Mouse (Mus musculus) myocyte (in vitro differentiated cells): ENCODE data around the gene Hsd17b6. TPM values are rescaled to one million over a fixed set of nuclear protein-coding genes. Genes with fewer than 3 reads are reported as not detected.

ENCODE experiments used
- H3K27me3 ChIP-seq: one replicate; pipeline ENCODE4 v1.6.1; 2011; ENCODE audit not compliant: control insufficient read depth, insufficient read depth, insufficient read length
- H3K36me3 ChIP-seq: one replicate; pipeline ENCODE4 v1.6.1; 2011; ENCODE audit not compliant: control insufficient read depth, insufficient read depth
- H3K4me2 ChIP-seq: one replicate; pipeline ENCODE4 v1.6.1; 2011; ENCODE audit warnings: low read depth, control low read depth
- H3K4me3 ChIP-seq: one replicate; pipeline ENCODE4 v1.5.1; 2011; ENCODE audit warnings: mild to moderate bottlenecking, control low read depth, moderate library complexity
- H3K79me2 ChIP-seq: one replicate; pipeline ENCODE4 v1.6.1; 2011; ENCODE audit not compliant: control insufficient read depth, insufficient read depth
- H3ac ChIP-seq: one replicate; pipeline ENCODE4 v1.6.1; 2011; ENCODE audit not compliant: control insufficient read depth, insufficient read length
- CEBPB ChIP-seq: IDR thresholded peaks from 2 replicates; pipeline ENCODE4 v1.6.1; 2011; ENCODE audit warnings: mild to moderate bottlenecking, moderate library complexity; ENCODE audit not compliant: poor library complexity, insufficient read depth, severe bottlenecking
- E2F4 ChIP-seq: IDR thresholded peaks from one replicate; pipeline ENCODE4 v1.6.1; 2011; ENCODE audit warnings: mild to moderate bottlenecking, control low read depth, moderate library complexity; ENCODE audit not compliant: insufficient read depth
- MAX ChIP-seq: IDR thresholded peaks from one replicate; pipeline ENCODE4 v1.6.1; 2011; ENCODE audit warnings: low read depth, mild to moderate bottlenecking, control low read depth
- MYOD1 ChIP-seq, 3 experiments: IDR thresholded peaks; one replicate each; pipeline ENCODE4 v1.6.1; 2011; ENCODE audit warnings: control low read depth in 2 of 3, low read depth in 2 of 3, mild to moderate bottlenecking in 2 of 3, moderate library complexity in 1 of 3; ENCODE audit not compliant: insufficient read length in 2 of 3, control insufficient read depth in 1 of 3
- MYOG ChIP-seq, 3 experiments: IDR thresholded peaks; one replicate each; pipeline ENCODE4 v1.6.1; 2011; ENCODE audit warnings: control low read depth in 2 of 3, low read depth in 2 of 3, mild to moderate bottlenecking in 2 of 3; ENCODE audit not compliant: insufficient read length in 2 of 3, control insufficient read depth in 1 of 3, insufficient read depth in 1 of 3
- POLR2A ChIP-seq: IDR thresholded peaks from one replicate; pipeline ENCODE4 v1.6.1; 2011; ENCODE audit warnings: low read depth, mild to moderate bottlenecking, control low read depth, moderate library complexity; ENCODE audit not compliant: insufficient read length
- POLR2AphosphoS2 ChIP-seq: IDR thresholded peaks from one replicate; pipeline ENCODE4 v1.6.1; 2011; ENCODE audit warnings: low read depth, control low read depth; ENCODE audit not compliant: insufficient read length
- REST ChIP-seq: IDR thresholded peaks from one replicate; pipeline ENCODE4 v1.6.1; 2011; ENCODE audit warnings: mild to moderate bottlenecking, control low read depth, moderate library complexity; ENCODE audit not compliant: insufficient read depth, insufficient read length
- SRF ChIP-seq: IDR thresholded peaks from one replicate; pipeline ENCODE4 v1.6.1; 2011; ENCODE audit warnings: low read depth; ENCODE audit not compliant: control insufficient read depth, insufficient read length
- TCF12 ChIP-seq: IDR thresholded peaks from one replicate; pipeline ENCODE4 v1.6.1; 2011; ENCODE audit warnings: mild to moderate bottlenecking, control low read depth; ENCODE audit not compliant: poor library complexity, insufficient read depth, severe bottlenecking
- TCF3 ChIP-seq: IDR thresholded peaks from one replicate; pipeline ENCODE4 v1.6.1; 2011; ENCODE audit warnings: low read depth, control low read depth; ENCODE audit not compliant: insufficient read length
- USF1 ChIP-seq: IDR thresholded peaks from one replicate; pipeline ENCODE4 v1.6.1; 2011; ENCODE audit warnings: low read depth, mild to moderate bottlenecking, control low read depth, moderate library complexity
- polyA plus RNA-seq: library from polyadenylated mRNA; unstranded; fragments of >200 nt; fragmentation: generic; extraction: Trizol; gene quantifications from one replicate; pipeline ENCODE4 v1.2.1, GENCODE M21; 2012; ENCODE audit warnings: missing spikeins

Gene Hsd17b6
- polyA plus RNA-seq, 1 experiment, result not detected

- Histone ChIP-seq H3K4me2 (peak within 1 kb of the TSS; percentile 81), H3K79me2 (peaks cover 5% of the 10 kb centered on the region), H3ac (no peak within 1 kb of the TSS), H3K36me3 (no peaks in the 10 kb centered on the region), H3K4me3 (peak within 1 kb of the TSS; percentile 33), H3K27me3 (no peaks in the 10 kb centered on the region)
- TF ChIP-seq USF1, result no peak
- TF ChIP-seq SRF, result peak; percentile 24
- TF ChIP-seq REST, result no peak
- peak; percentile 40 for TF ChIP-seq POLR2A
- TF ChIP-seq MAX, result no peak
- peak; percentile 66 for TF ChIP-seq E2F4
Observed at GRCm38 (mm10) chr10:128015068-128015934, 7.9 kb upstream of the Hsd17b6 start, which contains the start of gene Prim1. Prim1 (plus strand) TSS chr10:128015168.

GRCm38 (mm10) chr10:128009735-128010134, 2.3 kb upstream of the Hsd17b6 start:
- Histone ChIP-seq H3K79me2 (no peaks in the 10 kb centered on the region), H3K27me3 (no peaks in the 10 kb centered on the region), H3K4me2 (no peak overlapping the region), H3ac (no peak overlapping the region), H3K36me3 (no peaks in the 10 kb centered on the region), H3K4me3 (no peak overlapping the region)
- TF ChIP-seq TCF3 (no peak), MYOG (IDR thresholded peaks at IDR 0.05; ENCODE audit: control insufficient read depth in 1 of 3, insufficient read depth in 1 of 3, insufficient read length in 2 of 3, low read depth in 2 of 3) (no peak), TCF12 (no peak), POLR2AphosphoS2 (no peak), SRF (no peak), POLR2A (no peak), E2F4 (no peak), MAX (no peak), CEBPB (no peak), USF1 (no peak), REST (no peak), MYOD1 (IDR thresholded peaks at IDR 0.05; ENCODE audit: control insufficient read depth in 1 of 3, insufficient read length in 2 of 3, low read depth in 2 of 3) (no peak)

GRCm38 (mm10) chr10:128008207-128008889, 937 bp upstream of the Hsd17b6 start:
- Histone ChIP-seq H3K79me2 (no peaks in the 10 kb centered on the region), H3K36me3 (no peaks in the 10 kb centered on the region)

GRCm38 (mm10) chr10:128005479-128005878, 1.9 kb downstream of the Hsd17b6 start:
- H3K79me2 ChIP-seq, result no peaks in the 10 kb centered on the region
- H3K4me3 ChIP-seq, result no peak overlapping the region
- TF ChIP-seq MAX, result no peak
- no peak for TF ChIP-seq REST
- TF ChIP-seq MYOD1 (IDR thresholded peaks at IDR 0.05; ENCODE audit: control insufficient read depth in 1 of 3, insufficient read length in 2 of 3, low read depth in 2 of 3), result no peak
- TF ChIP-seq POLR2AphosphoS2, result no peak
- TF ChIP-seq MYOG (IDR thresholded peaks at IDR 0.05; ENCODE audit: control insufficient read depth in 1 of 3, insufficient read depth in 1 of 3, insufficient read length in 2 of 3, low read depth in 2 of 3), result no peak
- no peak for TF ChIP-seq USF1
- no peak for TF ChIP-seq TCF12
- H3K4me2 ChIP-seq, result no peak overlapping the region
- H3ac ChIP-seq, result no peak overlapping the region
- peaks cover 4% of the 10 kb centered on the region for H3K27me3 ChIP-seq
- no peaks in the 10 kb centered on the region for H3K36me3 ChIP-seq

More at GRCm38 (mm10) chr10:128008207-128008889, 937 bp upstream of the Hsd17b6 start:
- Histone ChIP-seq H3ac (no peak overlapping the region), H3K27me3 (no peaks in the 10 kb centered on the region), H3K4me3 (no peak overlapping the region), H3K4me2 (no peak overlapping the region)
- no peak for TF ChIP-seq SRF
- no peak for TF ChIP-seq REST
- no peak for TF ChIP-seq TCF3
- no peak for TF ChIP-seq POLR2A
- TF ChIP-seq MAX, result no peak
- TF ChIP-seq MYOD1 (IDR thresholded peaks at IDR 0.05; ENCODE audit: control insufficient read depth in 1 of 3, insufficient read length in 2 of 3, low read depth in 2 of 3), result no peak
- TF ChIP-seq E2F4, result no peak
- no peak for TF ChIP-seq USF1

DNA sequence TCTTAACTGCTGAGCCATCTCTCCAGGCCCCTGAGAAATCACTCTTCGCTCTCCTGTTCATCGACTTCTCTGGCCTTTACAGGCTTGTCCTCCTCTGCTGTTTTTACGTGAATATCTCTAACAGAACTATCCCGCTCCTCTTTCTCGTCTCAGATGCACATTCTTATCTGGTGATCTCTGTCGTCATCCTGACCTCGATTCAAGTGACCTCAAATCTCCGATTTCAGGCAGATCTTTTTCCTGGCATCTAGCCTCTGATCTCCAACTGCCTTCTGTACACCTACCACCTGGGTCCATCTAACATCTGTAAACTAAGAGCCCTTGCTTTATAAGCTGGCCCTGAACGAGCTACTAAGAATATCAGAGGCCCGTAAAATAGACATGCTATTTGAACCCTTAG, 2.5 kb downstream of the Hsd17b6 start:
- Histone ChIP-seq H3K4me2 (no peak overlapping the region), H3K79me2 (no peaks in the 10 kb centered on the region), H3ac (no peak overlapping the region), H3K4me3 (no peak overlapping the region), H3K27me3 (peaks cover 8% of the 10 kb centered on the region), H3K36me3 (no peaks in the 10 kb centered on the region)
- TF ChIP-seq MYOD1 (IDR thresholded peaks at IDR 0.05; ENCODE audit: control insufficient read depth in 1 of 3, insufficient read length in 2 of 3, low read depth in 2 of 3), result no peak
